Mouse (Mus musculus) stomach, postnatal 0 days (tissue): ENCODE measurements around the gene Ngdn.

Experiments
- CTCF ChIP-seq: IDR thresholded peaks from 2 replicates; pipeline ENCODE4 v1.5.1; 2016; ENCODE audit warnings: antibody characterized with exemption, low read depth, mild to moderate bottlenecking, moderate library complexity
- EP300 ChIP-seq: optimal IDR thresholded peaks from 2 replicates; pipeline ENCODE3; 2016; ENCODE audit warnings: antibody characterized with exemption

DNA sequence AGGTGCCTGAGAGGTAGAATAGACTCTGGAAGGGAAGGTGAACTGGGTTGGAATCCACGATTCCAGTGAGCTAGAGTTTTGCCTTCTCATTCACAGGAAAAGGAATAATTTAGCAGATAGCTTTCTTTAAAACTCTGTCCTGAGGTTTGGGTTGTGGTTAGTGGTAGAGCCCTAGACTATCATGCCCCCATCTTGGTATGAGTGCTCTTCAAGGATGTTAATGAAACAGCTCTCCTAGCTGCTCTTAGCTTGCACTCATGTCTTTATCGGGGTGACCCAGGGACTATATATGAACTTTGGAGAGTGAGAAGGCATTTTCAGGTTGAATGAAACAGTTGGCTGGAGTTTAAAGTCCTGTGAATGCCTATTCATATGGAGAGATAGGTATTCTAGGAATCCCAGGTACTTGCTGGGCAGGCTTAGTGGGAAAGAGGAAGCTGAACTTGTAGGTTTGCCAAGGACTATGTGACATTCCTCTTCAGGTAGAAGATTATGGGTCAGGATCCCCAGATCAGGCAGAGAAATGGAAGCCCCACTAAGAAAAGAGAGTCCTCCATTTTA, 32.8 kb downstream of the Ngdn start:
- TF ChIP-seq CTCF (no peak), EP300 (no peak)
